Mouse (Mus musculus): ENCODE results near the gene Gm28490. TPM values are rescaled to one million over a fixed set of nuclear protein-coding genes. Genes with fewer than 3 reads are reported as not detected.
"Not testable (repeated sequence)": the region's sequence is repeated elsewhere in the genome, so short reads cannot be mapped to it uniquely, and the experiment has no call there.

Gm28490 gene
- polyA plus RNA-seq (2016; fragmentation: Nextera tagmentation; extraction: Ambion mirVana) = not detected in 2 replicates

DNA sequence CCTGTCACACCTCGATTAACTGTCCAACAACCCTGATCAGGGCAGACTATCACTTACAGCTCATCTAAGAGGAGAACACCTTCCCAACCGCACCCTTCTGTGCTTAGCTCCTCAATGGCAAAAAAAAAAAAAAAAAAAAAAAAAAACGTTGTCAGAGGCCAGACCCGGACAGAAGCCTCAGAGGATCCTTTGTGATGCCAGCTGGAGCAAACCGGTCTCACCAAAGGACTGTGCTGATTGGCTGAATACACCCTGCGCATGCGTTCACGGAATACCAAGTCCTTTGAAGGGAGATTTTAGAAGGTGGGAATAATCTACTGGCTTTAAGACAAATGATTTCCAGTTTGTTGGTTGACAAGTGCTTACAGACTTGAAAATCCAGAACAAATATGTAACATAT lies at the start of gene Gm28490:
Gene Gm28490, minus strand, starts transcription at position 101 of the 400 bp plus-strand sequence.
- WGBS = no CpG with 5 or more reads among the region's 8 CpGs
- H3K4me1 ChIP-seq; H3K27me3 ChIP-seq; H3K9me3 ChIP-seq; H3K4me3 ChIP-seq (replicated peaks); H3K27ac ChIP-seq; H3K4me2 ChIP-seq; H3K9ac ChIP-seq; ATAC-seq (ENCODE audit: low FRiP score); H3K36me3 ChIP-seq (replicated peaks): not testable (repeated sequence)

Data from forebrain, embryonic 12.5 days (tissue).